1 mouse cellular context compared by ENCODE assay signal in genomic region chr7:19224933-19225332, GRCm38 (mm10).
TF ChIP-seq lines count a peak whose summit lies in the region.

No protein-coding gene starts in this region.

TF ChIP-seq in MEL, 35 proteins besides CTCF, POLR2A, EP300 and RAD21 (continued from another document):
- TF ChIP-seq ZNF384 (IDR thresholded peaks at IDR 0.05; ENCODE audit: low read depth, low read length) (no peak), POLR2AphosphoS5 (IDR thresholded peaks at IDR 0.05; ENCODE audit: borderline replicate concordance, low read depth, low read length) (no peak), POLR2AphosphoS2 (IDR thresholded peaks at IDR 0.05; ENCODE audit: low read length) (no peak), ZC3H11A (IDR thresholded peaks at IDR 0.05; ENCODE audit: low read depth, low read length) (no peak), USF2 (IDR thresholded peaks at IDR 0.05; ENCODE audit: borderline replicate concordance in 1 of 2, insufficient read depth in 1 of 2, low read depth in 1 of 2, low read length in 2 of 2) (no peak), BHLHE40 (IDR thresholded peaks at IDR 0.05; ENCODE audit: borderline replicate concordance, low read depth, low read length) (no peak), USF1 (IDR thresholded peaks at IDR 0.05; ENCODE audit: low read depth, low read length) (no peak), KAT2A (conservative IDR thresholded peaks at IDR 0.05; ENCODE audit: low read depth, low read length) (no peak), MAFK (IDR thresholded peaks at IDR 0.05; ENCODE audit: borderline replicate concordance, low read depth, low read length) (no peak), JUND (IDR thresholded peaks at IDR 0.05; ENCODE audit: low read depth, low read length) (no peak), MEF2A (IDR thresholded peaks at IDR 0.05; ENCODE audit: extremely low read depth, insufficient replicate concordance, low read depth, low read length, poor library complexity, severe bottlenecking) (no peak), ZMIZ1 (IDR thresholded peaks at IDR 0.05; ENCODE audit: low read depth, low read length) (no peak), HCFC1 (IDR thresholded peaks at IDR 0.05; ENCODE audit: low read depth, low read length) (no peak), MYC (IDR thresholded peaks at IDR 0.05; ENCODE audit: low read depth, low read length) (no peak), ELF1 (IDR thresholded peaks at IDR 0.05; ENCODE audit: low read depth, low read length) (no peak), TCF12 (IDR thresholded peaks at IDR 0.05; ENCODE audit: low read depth, low read length) (no peak)
TF ChIP-seq in MEL: peak in this region for 0.
